Mouse (Mus musculus) heart, postnatal 14 days (tissue): ENCODE results near the gene Tmem108. TPM values are rescaled to one million over a fixed set of nuclear protein-coding genes. Genes with fewer than 3 reads are reported as not detected.

Experiments
- DNase-seq, 2 experiments: peaks; one replicate each; pipeline ENCODE4 v3.0.0; 2021 to 2022
- intact Hi-C: fragments of 180-260 bp; cut with DNase I; formaldehyde crosslinking; loops from one replicate; pipeline ENCODE4 v1.15.1; 2025
- total RNA-seq, 2 experiments: library from RNA; stranded (reverse); gene quantifications; 2 replicates each; pipeline ENCODE4 v1.2.3; 2021

Tmem108 gene
- total RNA-seq, 2 experiments from 2014 or later, result 5.4 to 5.7 TPM

DNA sequence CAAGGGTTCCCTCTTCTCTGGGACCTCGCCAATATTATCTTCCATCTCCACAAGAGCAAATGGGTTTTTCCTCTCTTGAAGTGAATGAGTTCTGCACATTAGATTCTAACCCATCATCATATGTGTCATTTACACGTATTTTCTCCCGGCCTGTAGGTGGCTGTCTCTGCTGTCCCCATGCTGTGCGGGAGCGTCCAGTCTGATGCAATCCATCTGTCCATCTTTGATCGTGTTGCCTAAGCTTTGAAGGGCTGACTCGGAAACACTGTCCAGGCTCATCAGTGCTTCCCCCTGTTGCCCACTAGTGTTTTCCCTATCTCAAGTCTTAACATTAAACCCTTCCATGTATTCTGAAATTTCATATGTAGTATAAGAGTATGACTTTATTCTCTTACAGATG lies 36.1 kb downstream of the Tmem108 start:
- intact Hi-C loops, result no loop called here
- DNase-seq, result no peak

GRCm38 (mm10) chr9:103721486-103721885 lies 40.2 kb downstream of the Tmem108 start:
- intact Hi-C loops, result no loop called here
- DNase-seq, result no peak

DNA sequence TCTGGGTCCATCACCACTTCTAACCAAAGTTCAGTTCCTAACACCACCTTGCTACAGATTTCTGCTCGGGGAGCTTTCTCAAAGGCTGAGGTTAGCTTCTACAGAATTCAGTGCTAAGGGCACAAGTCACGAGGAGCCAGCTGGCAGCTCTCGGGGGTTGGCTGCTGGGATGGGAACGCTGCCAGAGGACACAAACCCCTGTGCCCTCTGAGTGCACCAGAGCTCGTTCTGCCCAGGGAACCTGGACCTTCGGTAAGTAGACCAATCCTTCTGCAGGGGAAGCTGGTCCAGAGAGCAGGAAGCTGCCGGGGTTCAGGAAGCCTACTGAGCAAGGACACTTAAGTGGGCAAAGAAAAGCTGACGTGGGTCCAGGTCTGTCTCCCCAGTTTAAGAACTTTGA lies 40.6 kb downstream of the Tmem108 start:
- peak; percentile 68 to 74 for DNase-seq
- intact Hi-C loops, result no loop called here

DNA sequence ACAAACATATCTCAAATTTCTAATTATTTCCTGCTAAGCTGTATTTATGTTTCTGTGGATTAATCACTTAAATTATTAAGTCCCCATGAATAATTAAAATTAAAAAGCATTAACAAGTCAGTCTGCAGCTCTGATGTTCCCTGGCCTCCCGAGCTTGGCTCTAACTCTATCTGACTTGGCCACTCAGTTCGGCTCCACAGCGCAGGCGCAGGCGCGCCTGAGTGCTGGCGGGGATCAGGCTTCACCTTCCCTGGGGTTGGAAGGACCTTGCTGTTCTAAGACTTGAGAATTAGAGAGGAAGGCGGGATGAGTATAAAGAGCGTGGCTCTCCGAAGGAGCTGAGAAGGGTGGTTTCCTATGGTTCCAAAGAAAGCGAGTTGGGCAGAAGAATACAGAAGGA lies 41.6 kb downstream of the Tmem108 start:
- intact Hi-C loops, result no loop called here
- DNase-seq, result peak; percentile 46 to 51

- DNase-seq, result no peak
- intact Hi-C loops, result no loop called here
Measured at GRCm38 (mm10) chr9:103716002-103716401, 45.6 kb downstream of the Tmem108 start.

- intact Hi-C loops, result no loop called here
- DNase-seq, result no peak
Measured at GRCm38 (mm10) chr9:103715352-103715751, 46.3 kb downstream of the Tmem108 start.

DNA sequence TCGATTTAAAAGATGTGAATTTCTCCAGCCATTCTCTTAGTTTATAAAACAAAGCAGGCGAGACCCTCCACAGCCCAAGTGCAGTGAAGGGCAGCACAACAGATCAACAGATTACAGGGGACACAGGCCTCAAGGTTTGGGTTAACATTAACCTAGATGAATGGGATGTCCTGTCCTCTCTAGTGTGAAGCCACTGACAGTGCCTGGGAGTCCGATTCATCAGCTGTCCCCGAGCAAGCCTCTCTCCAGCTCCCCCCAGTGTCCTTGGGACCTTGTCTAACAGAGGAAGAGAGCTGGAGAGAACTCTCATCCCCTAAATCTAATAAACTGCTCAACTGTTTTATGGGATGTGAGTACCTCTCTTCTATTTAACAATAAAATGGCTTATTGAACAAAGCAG lies 48.4 kb downstream of the Tmem108 start:
- no peak for DNase-seq
- intact Hi-C loops, result no loop called here

- intact Hi-C loops, result no loop called here
- no peak for DNase-seq
Measured at GRCm38 (mm10) chr9:103712711-103713110, 48.9 kb downstream of the Tmem108 start.

GRCm38 (mm10) chr9:103709694-103710093 lies 51.9 kb downstream of the Tmem108 start:
- no peak for DNase-seq
- intact Hi-C loops, result no loop called here

DNA sequence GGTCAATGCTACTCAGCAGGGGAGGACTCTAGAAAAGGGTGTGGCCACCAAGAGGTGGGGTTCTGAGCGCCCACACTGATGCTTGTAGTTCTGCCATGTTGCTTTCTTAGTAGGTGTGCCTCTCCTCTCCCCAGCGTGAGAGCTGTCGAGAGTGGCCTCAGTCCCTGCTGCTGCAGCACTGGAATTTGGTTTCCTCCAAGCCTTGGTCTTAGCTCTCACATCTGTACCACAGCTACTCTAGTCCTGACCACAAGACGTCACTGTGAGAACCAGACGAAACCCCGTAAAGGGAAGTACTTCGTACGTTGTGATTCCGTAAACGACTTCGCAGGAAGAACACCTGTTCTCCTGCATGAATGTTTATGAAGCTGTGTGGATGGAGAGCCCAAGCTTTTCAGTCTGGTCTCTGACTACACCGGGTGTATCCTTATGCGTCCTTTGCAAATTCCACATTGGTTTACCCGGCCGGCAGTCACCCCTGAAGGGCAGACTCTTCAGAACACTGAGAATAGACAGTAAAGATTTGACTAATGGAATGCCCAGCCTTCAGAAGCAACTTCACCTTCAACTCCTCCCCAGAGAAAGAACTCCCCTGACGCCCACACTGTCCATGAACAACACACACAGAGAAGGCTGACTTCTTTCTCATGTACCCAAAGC lies 53.0 kb downstream of the Tmem108 start:
- no peak for DNase-seq
- intact Hi-C loops, result no loop called here

GRCm38 (mm10) chr9:103707857-103708256 lies 53.8 kb downstream of the Tmem108 start:
- intact Hi-C loops, result no loop called here
- no peak for DNase-seq

- no peak for DNase-seq
- intact Hi-C loops, result no loop called here
Measured at GRCm38 (mm10) chr9:103707000-103707790, 54.4 kb downstream of the Tmem108 start.

GRCm38 (mm10) chr9:103705717-103706116 lies 55.9 kb downstream of the Tmem108 start:
- DNase-seq, result no peak
- intact Hi-C loops, result no loop called here

- DNase-seq, result no peak
- intact Hi-C loops, result no loop called here
Measured at GRCm38 (mm10) chr9:103703014-103703413, 58.6 kb downstream of the Tmem108 start.

GRCm38 (mm10) chr9:103702452-103702851 lies 59.2 kb downstream of the Tmem108 start:
- no peak for DNase-seq

DNA sequence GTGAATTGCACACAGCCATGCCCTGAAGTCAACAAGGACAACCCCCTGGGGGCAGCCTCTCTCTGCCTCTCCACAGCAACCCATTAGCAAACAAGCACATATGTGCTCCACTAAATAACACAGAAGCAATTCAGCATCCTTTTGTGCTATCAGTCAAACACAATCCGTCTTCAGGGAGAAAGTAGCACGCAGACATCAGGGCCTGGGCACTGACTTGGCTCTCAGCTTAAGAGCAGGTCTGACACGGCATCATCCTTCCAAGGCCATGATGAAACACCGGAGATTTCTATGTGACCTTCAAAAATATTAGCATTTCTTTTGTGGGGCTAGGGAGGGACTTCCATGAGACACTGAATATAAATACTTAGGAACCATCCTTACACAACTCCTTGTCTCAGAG lies 60.2 kb downstream of the Tmem108 start:
- DNase-seq, result no peak
- intact Hi-C loops, result no loop called here

More at GRCm38 (mm10) chr9:103702452-103702851, 59.2 kb downstream of the Tmem108 start:
- intact Hi-C loops, result no loop called here

DNA sequence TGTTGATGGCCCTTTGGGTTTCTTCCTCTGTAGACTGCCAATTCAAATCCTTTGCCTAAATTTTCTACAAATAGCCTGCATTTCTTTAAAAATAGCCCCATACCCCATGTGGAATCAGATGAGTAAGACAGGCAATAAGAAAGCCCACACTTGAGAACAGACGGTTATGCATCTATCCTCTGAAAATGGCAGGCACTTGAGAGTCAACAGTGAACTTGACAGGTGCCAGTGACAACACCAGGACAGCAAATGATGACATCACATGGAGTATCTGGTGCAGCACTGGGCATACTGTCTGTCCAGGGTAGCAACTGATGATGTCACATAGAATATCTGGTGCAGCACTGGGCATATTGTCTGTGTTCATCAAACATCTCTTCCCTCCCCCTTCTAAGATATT lies 61.4 kb downstream of the Tmem108 start:
- no peak for DNase-seq
- intact Hi-C loops, result no loop called here

GRCm38 (mm10) chr9:103696967-103697366 lies 64.7 kb downstream of the Tmem108 start:
- no peak for DNase-seq
- intact Hi-C loops, result no loop called here

- intact Hi-C loops, result no loop called here
- no peak for DNase-seq
Measured at GRCm38 (mm10) chr9:103693826-103694225, 67.8 kb downstream of the Tmem108 start.

DNA sequence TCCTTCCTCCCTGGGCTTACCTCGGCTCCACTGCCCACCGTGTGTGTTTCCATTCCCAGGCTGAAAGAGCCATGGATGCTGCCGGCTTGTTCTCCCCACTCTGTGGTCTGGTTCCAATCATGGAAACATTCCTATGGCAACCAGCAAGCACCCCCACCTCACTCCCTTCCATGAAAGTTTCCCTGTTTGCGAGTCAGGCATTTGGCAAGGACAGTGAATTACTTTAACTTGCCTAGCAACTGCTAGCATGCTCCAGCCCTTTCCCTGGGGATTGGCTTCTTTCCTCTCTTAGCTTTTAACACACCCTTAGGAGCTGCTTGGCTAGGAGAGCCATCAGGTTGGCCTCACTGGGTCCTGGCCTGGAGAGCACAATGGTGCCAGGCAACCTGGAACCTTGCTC lies 68.9 kb downstream of the Tmem108 start:
- intact Hi-C loops, result no loop called here
- DNase-seq, result no peak

DNA sequence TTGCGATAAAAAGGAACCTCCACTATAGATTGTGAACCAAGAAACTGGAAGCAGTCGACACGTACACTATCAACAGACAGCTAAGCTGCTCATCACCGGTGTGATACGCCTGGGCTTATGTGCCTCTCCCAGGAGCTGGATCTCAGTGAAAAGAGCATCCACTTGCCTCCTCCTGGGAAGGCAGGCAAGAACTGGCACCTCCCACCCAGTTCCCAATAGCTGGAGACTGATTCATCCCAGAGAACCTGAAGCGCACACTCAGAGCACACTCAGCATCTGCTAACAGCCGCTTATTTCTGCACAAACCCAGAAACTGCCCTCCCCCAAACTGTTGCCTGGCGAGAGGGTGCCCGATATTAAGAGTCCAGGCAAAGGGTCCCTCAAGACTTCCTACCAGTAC lies 69.8 kb downstream of the Tmem108 start:
- intact Hi-C loops, result no loop called here
- DNase-seq, result no peak

GRCm38 (mm10) chr9:103690446-103690845 lies 71.2 kb downstream of the Tmem108 start:
- DNase-seq, result no peak
- intact Hi-C loops, result no loop called here
